Mouse (Mus musculus) midbrain, embryonic 15.5 days (tissue): ENCODE data around the gene Tbxa2r. TPM values are rescaled to one million over a fixed set of nuclear protein-coding genes. Genes with fewer than 3 reads are reported as not detected.
A peak's percentile ranks its signal among the peaks of the same experiment; 100 is the strongest.

Experiments used
- ATAC-seq: fragments of 200-750 bp; cut with Nextera tagmentation; replicated peaks from 2 replicates; pipeline ENCODE4 v1.8.0; 2017; ENCODE audit warnings: moderate TSS enrichment
- H3K27ac ChIP-seq: fragments of 300-500 bp; sonication (generic); 2 replicates; pipeline ENCODE4 v1.5.1; 2015; ENCODE audit warnings: mild to moderate bottlenecking, inconsistent platforms
- H3K27me3 ChIP-seq: fragments of 300-500 bp; sonication (generic); replicated peaks from 2 replicates; pipeline ENCODE4 v1.6.1; 2015; ENCODE audit warnings: inconsistent platforms
- H3K36me3 ChIP-seq: fragments of 300-500 bp; sonication (generic); replicated peaks from 2 replicates; pipeline ENCODE4 v1.6.1; 2015; ENCODE audit warnings: inconsistent platforms
- H3K4me1 ChIP-seq: fragments of 300-500 bp; sonication (generic); 2 replicates; pipeline ENCODE4 v1.6.1; 2015; ENCODE audit warnings: inconsistent platforms
- H3K4me2 ChIP-seq: fragments of 300-500 bp; sonication (generic); 2 replicates; pipeline ENCODE4 v1.6.1; 2015; ENCODE audit warnings: inconsistent platforms, mild to moderate bottlenecking, moderate library complexity
- H3K4me3 ChIP-seq: fragments of 300-500 bp; sonication (generic); 2 replicates; pipeline ENCODE4 v1.5.1; 2015; ENCODE audit warnings: mild to moderate bottlenecking, inconsistent platforms
- H3K9ac ChIP-seq: fragments of 300-500 bp; sonication (generic); 2 replicates; pipeline ENCODE4 v1.6.1; 2015; ENCODE audit warnings: mild to moderate bottlenecking, inconsistent platforms
- H3K9me3 ChIP-seq: fragments of 300-500 bp; sonication (generic); 2 replicates; pipeline ENCODE4 v1.6.1; 2016; ENCODE audit warnings: inconsistent platforms
- WGBS: fragments of 180-500 bp; shearing (Covaris S2); methylation state at CpG from one replicate; pipeline ENCODE4 v1.1.7; 2015; ENCODE audit warnings: mixed read lengths; 5-methylcytosine and 5-hydroxymethylcytosine counted together
- polyA plus RNA-seq: library from polyadenylated mRNA; unstranded; fragments of >200 nt; fragmentation: Nextera tagmentation; extraction: Ambion mirVana; gene quantifications from 2 replicates; pipeline ENCODE4 v1.2.1, GENCODE M21; 2015

The Tbxa2r gene
- polyA plus RNA-seq, 1 experiment from 2014 or later = 5.7 TPM

GRCm38 (mm10) chr10:81302781-81303218, 25.7 kb upstream of the Tbxa2r start:
- Histone ChIP-seq H3K27me3 (no peaks in the 10 kb centered on the region), H3K4me1 (peaks cover 15% of the 10 kb centered on the region), H3K9me3 (no peaks in the 10 kb centered on the region), H3K9ac (no peak overlapping the region), H3K36me3 (peaks cover 17% of the 10 kb centered on the region), H3K27ac (no peak overlapping the region), H3K4me2 (no peak overlapping the region), H3K4me3 (no peak overlapping the region)
- 75% methylated on average over 14 of the region's 14 CpGs for WGBS
- no peak for ATAC-seq

GRCm38 (mm10) chr10:81303258-81303657, 25.3 kb upstream of the Tbxa2r start:
- Histone ChIP-seq H3K27ac (no peak overlapping the region), H3K27me3 (no peaks in the 10 kb centered on the region), H3K9ac (no peak overlapping the region), H3K4me1 (peaks cover 15% of the 10 kb centered on the region), H3K9me3 (no peaks in the 10 kb centered on the region), H3K36me3 (peaks cover 21% of the 10 kb centered on the region), H3K4me3 (no peak overlapping the region), H3K4me2 (no peak overlapping the region)
- WGBS = 76% methylated on average over 10 of the region's 10 CpGs
- no peak for ATAC-seq

- no peak for ATAC-seq
- Histone ChIP-seq H3K4me3 (no peak overlapping the region), H3K9me3 (no peaks in the 10 kb centered on the region), H3K27ac (no peak overlapping the region), H3K4me2 (no peak overlapping the region), H3K36me3 (peaks cover 22% of the 10 kb centered on the region), H3K9ac (no peak overlapping the region), H3K27me3 (no peaks in the 10 kb centered on the region), H3K4me1 (peaks cover 15% of the 10 kb centered on the region)
- 80% methylated on average over 7 of the region's 7 CpGs for WGBS
Measured at GRCm38 (mm10) chr10:81303761-81304160, 24.8 kb upstream of the Tbxa2r start.

GRCm38 (mm10) chr10:81304597-81305238, 23.8 kb upstream of the Tbxa2r start:
- 27% methylated on average over 7 of the region's 9 CpGs for WGBS
- H3K27me3 ChIP-seq = no peaks in the 10 kb centered on the region
- no peaks in the 10 kb centered on the region for H3K9me3 ChIP-seq
- peaks cover 15% of the 10 kb centered on the region for H3K4me1 ChIP-seq
- no peak overlapping the region for H3K27ac ChIP-seq
- H3K36me3 ChIP-seq = peaks cover 32% of the 10 kb centered on the region
- no peak overlapping the region for H3K9ac ChIP-seq
- ATAC-seq = no peak
- H3K4me2 ChIP-seq = no peak overlapping the region
- no peak overlapping the region for H3K4me3 ChIP-seq

- no peak for ATAC-seq
- Histone ChIP-seq H3K9me3 (no peaks in the 10 kb centered on the region), H3K4me1 (peaks cover 9% of the 10 kb centered on the region), H3K27me3 (no peaks in the 10 kb centered on the region), H3K9ac (no peak overlapping the region), H3K27ac (no peak overlapping the region), H3K36me3 (peaks cover 40% of the 10 kb centered on the region), H3K4me3 (no peak overlapping the region), H3K4me2 (no peak overlapping the region)
- 95% methylated on average over 14 of the region's 14 CpGs for WGBS
Measured at GRCm38 (mm10) chr10:81305663-81306062, 22.9 kb upstream of the Tbxa2r start.

GRCm38 (mm10) chr10:81306173-81306668, 22.3 kb upstream of the Tbxa2r start:
- Histone ChIP-seq H3K4me3 (no peak overlapping the region), H3K4me2 (no peak overlapping the region), H3K9me3 (no peaks in the 10 kb centered on the region), H3K9ac (no peak overlapping the region), H3K36me3 (peaks cover 46% of the 10 kb centered on the region), H3K4me1 (peaks cover 6% of the 10 kb centered on the region; the same call in 1 of the 2 replicates), H3K27me3 (no peaks in the 10 kb centered on the region), H3K27ac (no peak overlapping the region)
- WGBS = 92% methylated on average over 12 of the region's 12 CpGs
- no peak for ATAC-seq

- H3K4me3 ChIP-seq = no peak overlapping the region
- WGBS = 94% methylated on average over 21 of the region's 21 CpGs
- ATAC-seq = no peak
- H3K4me2 ChIP-seq = no peak overlapping the region
- H3K4me1 ChIP-seq = peaks cover 4% of the 10 kb centered on the region; the same call in 1 of the 2 replicates
- H3K9me3 ChIP-seq = no peaks in the 10 kb centered on the region
- H3K9ac ChIP-seq = no peak overlapping the region
- peaks cover 53% of the 10 kb centered on the region for H3K36me3 ChIP-seq
- H3K27me3 ChIP-seq = no peaks in the 10 kb centered on the region
- H3K27ac ChIP-seq = no peak overlapping the region
Measured at GRCm38 (mm10) chr10:81306837-81307682, 21.5 kb upstream of the Tbxa2r start.

GRCm38 (mm10) chr10:81309571-81309970, 19.0 kb upstream of the Tbxa2r start:
- Histone ChIP-seq H3K27ac (no peak overlapping the region), H3K9ac (no peak overlapping the region), H3K9me3 (no peaks in the 10 kb centered on the region), H3K27me3 (no peaks in the 10 kb centered on the region), H3K4me1 (no peaks in the 10 kb centered on the region), H3K4me3 (no peak overlapping the region), H3K36me3 (peaks cover 77% of the 10 kb centered on the region), H3K4me2 (no peak overlapping the region)
- no peak for ATAC-seq
- 92% methylated on average over 5 of the region's 5 CpGs for WGBS

GRCm38 (mm10) chr10:81313581-81313980, 14.9 kb upstream of the Tbxa2r start:
- H3K27me3 ChIP-seq = no peaks in the 10 kb centered on the region
- H3K9ac ChIP-seq = no peak overlapping the region
- no peak overlapping the region for H3K4me3 ChIP-seq
- H3K4me1 ChIP-seq = no peaks in the 10 kb centered on the region; the same call in 1 of the 2 replicates
- no peaks in the 10 kb centered on the region for H3K9me3 ChIP-seq
- 91% methylated on average over 13 of the region's 13 CpGs for WGBS
- no peak for ATAC-seq
- no peak overlapping the region for H3K27ac ChIP-seq
- no peak overlapping the region for H3K4me2 ChIP-seq
- H3K36me3 ChIP-seq = peaks cover 76% of the 10 kb centered on the region

- Histone ChIP-seq H3K27me3 (no peaks in the 10 kb centered on the region), H3K4me1 (peaks cover 4% of the 10 kb centered on the region), H3K9me3 (no peaks in the 10 kb centered on the region), H3K9ac (no peak overlapping the region), H3K36me3 (peaks cover 72% of the 10 kb centered on the region), H3K4me2 (no peak overlapping the region), H3K4me3 (no peak overlapping the region), H3K27ac (no peak overlapping the region)
- WGBS = 82% methylated on average over 7 of the region's 7 CpGs
- ATAC-seq = no peak
Measured at GRCm38 (mm10) chr10:81314201-81314600, 14.3 kb upstream of the Tbxa2r start.

GRCm38 (mm10) chr10:81315587-81315986, 12.9 kb upstream of the Tbxa2r start:
- Histone ChIP-seq H3K27ac (no peak overlapping the region), H3K4me1 (peaks cover 12% of the 10 kb centered on the region), H3K4me2 (no peak overlapping the region), H3K36me3 (peaks cover 59% of the 10 kb centered on the region), H3K27me3 (no peaks in the 10 kb centered on the region), H3K9ac (no peak overlapping the region), H3K4me3 (no peak overlapping the region), H3K9me3 (no peaks in the 10 kb centered on the region)
- ATAC-seq = no peak
- 91% methylated on average over 16 of the region's 16 CpGs for WGBS

- no peaks in the 10 kb centered on the region for H3K27me3 ChIP-seq
- H3K36me3 ChIP-seq = peaks cover 52% of the 10 kb centered on the region
- H3K4me1 ChIP-seq = peaks cover 13% of the 10 kb centered on the region
- no peak for ATAC-seq
- no peak overlapping the region for H3K27ac ChIP-seq
- WGBS = 41% methylated on average over 16 of the region's 16 CpGs
- H3K4me2 ChIP-seq = peak overlapping the region; percentile 20
- no peaks in the 10 kb centered on the region for H3K9me3 ChIP-seq
- H3K4me3 ChIP-seq = no peak overlapping the region
- no peak overlapping the region for H3K9ac ChIP-seq
Measured at GRCm38 (mm10) chr10:81316338-81317060, 12.0 kb upstream of the Tbxa2r start.
